Mouse (Mus musculus) left cerebral cortex, adult 11 months (tissue): ENCODE data around the gene Akr1a1.
A peak's percentile ranks its signal among the peaks of the same experiment; 100 is the strongest.
"Not testable (repeated sequence)": the region's sequence is repeated elsewhere in the genome, so short reads cannot be mapped to it uniquely, and the experiment has no call there.

Source experiments
- DNase-seq: peaks from one replicate; pipeline ENCODE4 v3.0.0; 2022; ENCODE audit warnings: low spot score

Gene Akr1a1

GRCm38 (mm10) chr4:116650924-116651796 lies at the start of gene Akr1a1:
Gene Akr1a1 (minus strand): TSS chr4:116651680.
- DNase-seq = peak; percentile 85

GRCm38 (mm10) chr4:116700964-116701363 lies 49.5 kb upstream of the Akr1a1 start:
- no peak for DNase-seq

GRCm38 (mm10) chr4:116698693-116699342 lies 47.3 kb upstream of the Akr1a1 start:
- no peak for DNase-seq

- DNase-seq = no peak
These were observed 42.3 kb upstream of the Akr1a1 start for GRCm38 (mm10) chr4:116693785-116694184.

- DNase-seq = no peak
These were observed 40.7 kb upstream of the Akr1a1 start for GRCm38 (mm10) chr4:116692146-116692545.

GRCm38 (mm10) chr4:116689309-116689876 lies 37.9 kb upstream of the Akr1a1 start:
- no peak for DNase-seq

- DNase-seq = no peak
These were observed 35.6 kb upstream of the Akr1a1 start for GRCm38 (mm10) chr4:116687041-116687440.

GRCm38 (mm10) chr4:116685402-116686061 lies 34.1 kb upstream of the Akr1a1 start, which contains the start of gene Prdx1:
Gene Prdx1 (plus strand): TSS chr4:116685544.
- peak; percentile 82 for DNase-seq

- DNase-seq = no peak
These were observed 33.2 kb upstream of the Akr1a1 start for GRCm38 (mm10) chr4:116684665-116685064.

GRCm38 (mm10) chr4:116683957-116684356 lies 32.5 kb upstream of the Akr1a1 start:
- DNase-seq = no peak

GRCm38 (mm10) chr4:116680521-116680920 lies 29.0 kb upstream of the Akr1a1 start:
- not testable (repeated sequence) for DNase-seq

- DNase-seq = no peak
These were observed 27.7 kb upstream of the Akr1a1 start for GRCm38 (mm10) chr4:116679141-116679540.

- DNase-seq = no peak
These were observed 26.3 kb upstream of the Akr1a1 start for GRCm38 (mm10) chr4:116677808-116678207.

- DNase-seq = no peak
These were observed 24.5 kb upstream of the Akr1a1 start for GRCm38 (mm10) chr4:116676027-116676426.

- not testable (repeated sequence) for DNase-seq
These were observed 23.3 kb upstream of the Akr1a1 start for GRCm38 (mm10) chr4:116674761-116675160.

- no peak for DNase-seq
These were observed 21.3 kb upstream of the Akr1a1 start for GRCm38 (mm10) chr4:116672785-116673184.

- no peak for DNase-seq
These were observed 17.8 kb upstream of the Akr1a1 start for GRCm38 (mm10) chr4:116669291-116669690.

GRCm38 (mm10) chr4:116668145-116668544 lies 16.7 kb upstream of the Akr1a1 start:
- DNase-seq = no peak

- no peak for DNase-seq
These were observed 15.1 kb upstream of the Akr1a1 start for GRCm38 (mm10) chr4:116666625-116667024.

GRCm38 (mm10) chr4:116661998-116662397 lies 10.5 kb upstream of the Akr1a1 start:
- DNase-seq = no peak

GRCm38 (mm10) chr4:116660829-116661228 lies 9.3 kb upstream of the Akr1a1 start:
- no peak for DNase-seq

GRCm38 (mm10) chr4:116659916-116660315 lies 8.4 kb upstream of the Akr1a1 start:
- not testable (repeated sequence) for DNase-seq
